Mouse (Mus musculus) gastrocnemius, postnatal 4 days (tissue): ENCODE data around the gene Clcn1. TPM values are rescaled to one million over a fixed set of nuclear protein-coding genes. Genes with fewer than 3 reads are reported as not detected.
A peak's percentile ranks its signal among the peaks of the same experiment; 100 is the strongest.

Experiments used
- DNase-seq, 2 experiments: peaks; one replicate each; pipeline ENCODE4 v3.0.0; 2021 to 2022; ENCODE audit warnings: low spot score in 2 of 2, mixed read lengths in 2 of 2
- total RNA-seq, 2 experiments: library from RNA; stranded (reverse); gene quantifications; 2 replicates each; pipeline ENCODE4 v1.2.3; 2021

The Clcn1 gene
- total RNA-seq, 2 experiments from 2014 or later = 33.8 to 41.2 TPM

DNA sequence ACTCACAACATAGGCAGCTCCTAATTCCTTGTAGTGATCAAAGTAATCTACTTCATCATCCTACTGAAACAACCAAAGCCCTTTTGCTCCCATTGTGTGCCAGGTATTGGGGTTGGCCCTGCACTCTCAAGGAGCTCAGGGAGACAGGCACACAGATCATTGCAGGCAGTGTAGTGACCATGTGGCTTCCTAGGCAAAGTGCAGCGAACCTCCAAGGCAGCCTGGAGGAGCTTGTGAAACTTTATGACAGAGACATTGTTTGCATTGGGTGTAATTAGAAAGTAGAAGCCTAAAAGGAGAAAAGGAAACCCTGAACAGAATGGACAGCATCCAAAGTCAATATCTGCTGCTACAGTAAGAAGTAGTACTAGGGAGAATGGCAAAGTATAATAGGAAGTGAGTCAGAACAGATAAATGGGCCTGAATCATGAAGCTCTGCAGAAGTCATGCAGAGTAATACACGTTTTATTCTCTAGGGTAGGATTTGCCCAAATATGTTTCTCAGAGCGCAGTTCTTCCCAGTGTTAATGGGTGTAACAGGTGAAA lies 9.1 kb downstream of the Clcn1 start:
- no peak for DNase-seq

DNA sequence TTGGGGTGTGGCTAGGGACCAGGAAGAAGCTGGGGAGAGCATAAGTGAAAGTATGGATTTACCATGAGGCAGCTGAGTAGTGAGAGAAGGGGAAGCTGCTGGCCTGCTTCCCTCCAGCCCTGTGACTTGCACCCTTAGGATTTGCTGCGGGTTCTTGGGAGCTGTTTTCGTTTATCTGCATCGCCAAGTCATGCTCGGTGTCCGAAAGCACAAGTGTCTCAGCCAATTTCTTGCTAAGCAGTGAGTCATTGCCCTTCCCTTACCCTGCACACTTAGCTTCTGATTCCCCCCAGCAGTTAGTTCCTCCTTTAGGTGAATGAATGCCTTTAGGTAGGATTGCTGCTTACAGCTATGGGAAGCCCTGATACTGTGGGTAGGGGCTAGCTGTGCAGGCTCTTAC lies 12.9 kb downstream of the Clcn1 start:
- DNase-seq = no peak

DNA sequence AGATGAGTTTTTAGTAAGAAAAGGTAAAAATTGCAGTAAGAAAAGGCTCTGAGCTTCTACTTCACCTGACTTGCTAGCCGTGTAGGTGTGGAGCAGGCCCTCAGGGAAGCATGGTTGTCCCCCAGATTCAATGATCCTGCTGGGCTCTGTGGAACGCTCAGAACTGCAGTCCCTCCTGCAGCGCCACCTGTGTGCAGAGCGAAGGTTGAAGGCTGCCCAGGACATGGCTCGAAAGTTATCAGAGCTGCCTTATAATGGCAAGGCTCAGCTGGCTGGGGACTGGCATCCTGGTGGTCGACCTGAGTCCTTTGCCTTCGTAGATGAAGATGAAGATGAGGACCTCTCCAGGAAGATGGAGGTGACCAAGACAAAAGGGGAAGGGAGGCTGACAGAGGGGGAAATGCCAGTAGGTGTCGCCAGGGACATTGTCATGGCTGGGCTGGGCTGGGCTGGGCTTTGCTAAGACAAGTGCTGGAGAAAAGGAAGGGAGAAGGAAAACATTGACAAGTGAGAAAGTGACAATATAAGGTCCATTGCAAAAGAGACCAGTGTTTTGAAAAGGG lies 23.4 kb downstream of the Clcn1 start:
- DNase-seq = no peak

DNA sequence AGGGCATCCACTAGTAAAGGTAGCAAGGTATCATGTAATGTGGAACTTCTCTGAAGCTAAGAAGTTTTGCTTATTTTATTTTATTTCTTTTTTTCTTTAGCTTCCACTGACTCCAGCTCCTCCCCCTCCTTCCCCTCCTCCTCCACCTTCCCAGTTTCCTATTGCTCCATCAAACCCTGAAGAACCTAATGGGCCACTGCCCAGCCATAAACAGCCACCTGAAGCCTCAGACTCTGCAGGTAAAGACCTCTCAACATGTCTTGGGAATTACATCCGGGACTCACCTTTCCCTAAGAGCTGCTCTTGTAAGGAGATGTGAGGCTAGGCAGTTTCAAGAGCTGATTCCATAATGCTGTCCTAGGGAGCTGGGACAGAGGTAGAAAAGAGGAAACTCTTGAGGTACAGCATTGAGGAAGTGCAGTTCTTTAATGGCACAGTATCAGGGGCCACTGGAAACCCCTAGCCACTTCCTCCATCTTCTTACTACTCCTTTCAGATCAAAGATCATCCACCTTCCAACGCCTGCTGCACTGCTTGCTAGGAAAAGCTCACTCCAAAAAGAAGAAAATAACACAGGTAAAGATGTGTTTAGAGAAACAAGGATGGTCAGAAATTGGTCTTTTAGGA lies 24.1 kb downstream of the Clcn1 start:
- DNase-seq = no peak

GRCm38 (mm10) chr6:42318293-42318692 lies 31.8 kb downstream of the Clcn1 start:
- no peak for DNase-seq

- no peak for DNase-seq
Measured at GRCm38 (mm10) chr6:42323371-42324066, 37.0 kb downstream of the Clcn1 start.

DNA sequence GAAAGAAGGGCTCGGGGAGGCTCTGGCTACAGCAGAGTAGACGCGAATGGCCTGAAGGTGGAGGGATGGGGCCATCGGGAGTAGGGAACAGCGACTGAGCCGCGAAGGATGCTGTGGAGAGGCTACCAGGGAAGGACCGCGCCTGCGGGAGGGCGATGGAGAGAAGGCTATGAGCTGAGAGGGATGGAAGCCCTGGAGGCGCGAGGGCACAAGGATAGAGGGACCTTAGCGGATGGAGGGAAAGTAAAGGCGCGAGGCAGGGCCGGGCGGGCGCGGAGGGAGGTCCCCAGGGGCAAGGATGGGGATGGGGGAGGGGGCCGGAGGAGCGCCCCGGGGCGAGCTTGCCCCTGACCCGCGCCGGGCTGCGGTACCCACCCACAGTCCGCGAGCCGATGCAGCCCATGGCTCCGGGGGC lies 37.6 kb downstream of the Clcn1 start:
- DNase-seq = peak in 1 of 2 experiments; percentile 23

DNA sequence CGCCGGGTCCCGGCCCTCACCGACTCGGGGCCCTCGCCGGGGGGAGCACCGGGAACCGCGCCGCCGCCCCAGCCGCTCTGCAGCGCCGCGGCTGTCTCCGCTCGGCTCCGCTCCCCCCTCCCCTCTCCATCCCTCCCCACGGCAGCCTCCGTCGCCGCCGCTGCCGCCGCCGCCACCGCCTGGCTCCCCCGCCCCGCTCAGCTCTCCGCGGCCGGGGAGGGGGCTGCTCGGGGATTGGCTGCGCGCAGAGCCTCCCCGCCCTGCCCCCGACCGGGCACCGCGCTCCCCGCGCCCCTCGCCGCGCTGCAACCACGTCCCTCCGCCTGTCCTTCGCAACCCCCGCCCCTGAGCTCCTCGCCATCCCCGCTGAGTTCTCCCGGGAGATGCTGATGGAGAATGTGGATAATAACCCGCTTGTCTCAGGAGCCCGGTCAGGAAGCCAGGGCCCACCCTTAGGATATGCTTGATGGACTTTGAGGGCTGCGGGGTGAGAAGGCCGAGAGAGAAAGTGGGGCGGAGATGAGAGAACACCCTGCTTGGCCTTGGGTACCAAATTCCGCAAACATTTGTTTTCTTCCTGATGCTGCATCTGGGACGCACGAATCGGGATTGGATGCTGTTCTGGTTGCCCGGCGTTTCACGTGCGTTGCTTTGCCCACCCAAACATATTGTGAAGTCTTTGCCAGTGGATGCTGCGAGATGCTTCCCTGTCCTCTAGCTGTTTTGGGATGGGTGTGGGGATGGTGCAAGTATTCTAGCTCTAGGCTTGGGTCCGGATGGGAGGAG lies 38.2 kb downstream of the Clcn1 start, which contains the start of gene Fam131b:
Gene Fam131b, minus strand, starts transcription at position 162 of the 786 bp plus-strand sequence.
- peak; percentile 29 to 43 for DNase-seq

GRCm38 (mm10) chr6:42325268-42325609 lies 38.8 kb downstream of the Clcn1 start:
- DNase-seq = peak; percentile 51 to 70

DNA sequence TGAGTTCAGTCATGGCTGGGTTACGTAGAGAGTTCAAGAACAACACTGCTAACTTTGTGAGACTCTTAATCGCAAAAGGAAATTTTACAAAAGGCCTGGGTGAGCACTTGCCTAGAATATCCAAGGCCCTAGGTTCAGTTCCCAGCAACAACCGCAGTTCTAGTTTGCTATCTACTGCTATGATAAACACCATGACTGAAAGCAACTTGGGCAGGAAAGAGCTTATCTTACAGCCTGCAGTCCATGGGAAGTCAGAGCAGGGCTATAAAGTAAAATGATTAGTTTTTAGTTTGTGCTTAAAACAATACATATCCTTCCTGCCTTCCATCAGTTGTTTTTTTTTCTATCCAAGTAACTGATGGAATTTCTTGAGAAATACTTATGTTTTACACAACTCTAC lies 40.0 kb downstream of the Clcn1 start:
- no peak for DNase-seq

- no peak for DNase-seq
Measured at GRCm38 (mm10) chr6:42328757-42329156, 42.3 kb downstream of the Clcn1 start.

GRCm38 (mm10) chr6:42330216-42330615 lies 43.7 kb downstream of the Clcn1 start:
- DNase-seq = no peak

DNA sequence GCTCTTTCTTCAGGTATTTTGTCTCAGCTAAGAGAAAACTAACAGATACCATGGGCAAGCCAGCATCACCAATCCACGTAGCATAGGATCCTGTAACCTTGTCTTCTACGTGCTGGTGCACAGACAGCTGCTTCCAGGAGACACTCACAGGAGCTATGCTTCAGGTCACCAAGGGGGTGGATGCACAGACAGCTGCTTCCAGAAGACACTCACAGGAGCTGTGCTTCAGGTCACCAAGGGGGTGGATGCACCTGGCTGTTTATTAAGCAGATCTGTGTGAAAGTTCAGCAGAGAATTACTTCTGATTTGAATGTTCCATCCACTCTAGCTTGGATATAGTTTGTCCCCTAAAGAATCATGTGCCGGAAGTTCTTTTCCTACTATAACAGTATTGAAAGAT lies 44.5 kb downstream of the Clcn1 start:
- no peak for DNase-seq

DNA sequence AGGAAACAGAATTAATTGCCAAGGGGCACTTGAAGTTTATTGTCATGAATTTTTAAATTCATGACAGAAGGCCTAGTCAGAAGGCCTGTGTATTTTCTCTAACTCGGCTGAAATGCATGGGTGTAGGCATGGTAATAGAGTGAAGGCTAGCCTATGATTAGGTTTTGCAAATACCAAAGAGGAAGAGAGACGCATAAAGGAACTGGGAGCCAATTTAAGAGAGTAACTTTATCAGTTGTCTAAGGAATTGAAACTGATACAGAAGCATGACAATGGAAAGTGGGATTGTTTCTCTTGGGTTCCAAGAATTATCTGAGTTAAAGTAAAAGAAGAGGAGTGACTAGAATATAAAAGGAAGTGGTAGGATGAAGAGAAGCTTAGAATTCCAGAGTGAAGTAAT lies 52.7 kb downstream of the Clcn1 start:
- DNase-seq = no peak

GRCm38 (mm10) chr6:42339981-42340380 lies 53.5 kb downstream of the Clcn1 start:
- DNase-seq = no peak

GRCm38 (mm10) chr6:42342171-42342570 lies 55.7 kb downstream of the Clcn1 start:
- no peak for DNase-seq

- DNase-seq = no peak
Measured at GRCm38 (mm10) chr6:42343361-42344120, 57.1 kb downstream of the Clcn1 start.

- DNase-seq = no peak
Measured at GRCm38 (mm10) chr6:42344255-42344654, 57.8 kb downstream of the Clcn1 start.

- DNase-seq = no peak
Measured at GRCm38 (mm10) chr6:42348281-42349005, 62.0 kb downstream of the Clcn1 start.

- peak; percentile 59 to 71 for DNase-seq
Measured at GRCm38 (mm10) chr6:42349006-42349425, 62.5 kb downstream of the Clcn1 start.
